Mouse (Mus musculus) erythroblast, embryonic 14.5 days (primary cell): Measurements from ENCODE around the gene Cst3.

ENCODE experiments used
- GATA1 ChIP-seq: IDR thresholded peaks from 2 replicates; pipeline ENCODE4 v1.6.1; 2012; ENCODE audit warnings: low read length, inconsistent platforms, mixed read lengths
- TAL1 ChIP-seq: IDR thresholded peaks from 3 replicates; pipeline ENCODE4 v1.6.1; 2012; ENCODE audit warnings: low read length, inconsistent platforms, mixed read lengths

- TF ChIP-seq GATA1 (no peak), TAL1 (no peak)
Measured at GRCm38 (mm10) chr2:148902286-148902685, 26.8 kb upstream of the Cst3 start.
